Mouse (Mus musculus) layer of hippocampus, adult 2 months (tissue): ENCODE data around the gene Ly6g6e. TPM values are rescaled to one million over a fixed set of nuclear protein-coding genes. Genes with fewer than 3 reads are reported as not detected.

Experiments used
- DNase-seq, 2 experiments: peaks; one replicate each; pipeline ENCODE4 v3.0.0; 2022; ENCODE audit warnings: low spot score in 2 of 2
- H3K27ac ChIP-seq: fragments of 200-600 bp; 2 replicates; pipeline ENCODE4 v1.8.1; 2022
- H3K4me3 ChIP-seq: fragments of 200-600 bp; 2 replicates; pipeline ENCODE4 v1.8.1; 2022; ENCODE audit warnings: mild to moderate bottlenecking
- CTCF ChIP-seq: fragments of 200-600 bp; conservative IDR thresholded peaks from 2 replicates; pipeline ENCODE4 v1.8.1; 2022; ENCODE audit warnings: antibody characterized with exemption, mild to moderate bottlenecking, moderate library complexity
- total RNA-seq, 2 experiments: library from RNA; stranded (reverse); gene quantifications; 2 replicates each; pipeline ENCODE4 v1.2.3; 2021

The Ly6g6e gene
- total RNA-seq, 2 experiments from 2014 or later = 2.5 to 3.5 TPM

DNA sequence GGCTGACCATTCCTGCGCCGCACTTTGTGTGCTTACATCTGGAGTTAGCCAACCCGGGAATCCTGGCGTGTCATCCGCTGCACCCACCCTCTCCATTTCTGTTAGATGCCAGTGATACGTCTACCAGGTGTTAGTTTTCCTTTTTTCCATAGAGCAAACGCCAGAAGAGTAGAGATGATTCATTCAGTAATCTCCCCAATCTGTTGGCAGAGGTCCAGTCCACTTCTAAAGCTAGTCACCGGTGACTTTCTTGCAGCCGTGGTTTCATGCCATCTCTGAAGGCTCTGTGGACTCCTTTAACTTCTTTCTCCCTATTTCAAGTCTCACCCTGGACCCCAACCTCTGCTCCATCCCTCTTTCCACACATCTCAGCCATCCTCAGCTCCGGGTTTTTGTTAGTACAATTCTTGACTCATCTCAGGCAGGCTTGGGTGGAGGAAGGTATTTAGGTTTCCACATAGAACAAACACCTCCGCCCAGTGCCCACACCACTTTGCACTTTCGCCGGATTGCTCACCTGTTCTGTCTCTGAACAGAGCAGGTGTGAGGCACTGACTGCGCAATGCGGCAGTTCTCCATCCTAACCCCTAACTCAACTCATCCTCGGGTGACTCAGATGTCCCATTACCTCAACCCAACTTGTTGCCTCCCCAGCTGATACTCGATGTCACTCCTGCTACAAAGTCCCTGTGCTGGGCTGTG is 8.3 kb upstream of the Ly6g6e start:
- Histone ChIP-seq H3K4me3 (no peak overlapping the region), H3K27ac (no peak overlapping the region)
- TF ChIP-seq CTCF = no peak
- no peak for DNase-seq

DNA sequence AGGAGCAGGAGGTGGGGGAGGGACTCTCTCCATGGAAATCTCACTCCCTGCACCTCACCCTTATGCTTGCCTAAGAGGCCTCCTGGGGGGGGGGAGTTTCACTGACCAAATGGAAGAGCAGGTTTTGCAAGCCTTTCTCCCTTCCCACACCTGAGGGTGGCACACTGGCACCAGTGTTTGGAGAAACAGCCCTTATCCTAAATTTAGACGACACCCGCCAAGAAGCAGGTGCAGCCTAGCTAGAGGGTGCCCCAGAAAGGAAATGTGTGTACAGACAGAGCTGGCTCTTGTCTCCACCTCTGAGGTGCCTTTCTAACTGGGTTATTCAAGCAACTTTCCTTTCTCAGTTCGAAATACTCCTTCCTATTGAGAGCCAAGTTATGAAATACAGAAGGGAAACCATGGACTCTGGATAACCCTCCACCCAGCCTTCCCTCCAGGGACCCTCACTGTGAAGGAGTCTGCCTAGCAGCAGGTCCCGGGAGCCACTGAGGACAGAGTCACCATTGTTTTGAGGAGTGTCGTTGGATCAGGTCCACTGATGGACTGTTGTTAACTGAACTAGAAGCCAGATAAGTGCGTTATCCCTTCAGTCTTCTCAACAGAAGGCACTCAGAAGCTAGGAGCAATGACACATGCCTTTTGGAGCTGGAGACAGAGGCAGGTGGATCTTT is 6.0 kb upstream of the Ly6g6e start:
- no peak for DNase-seq
- Histone ChIP-seq H3K27ac (no peak overlapping the region), H3K4me3 (no peak overlapping the region)
- no peak for TF ChIP-seq CTCF

DNA sequence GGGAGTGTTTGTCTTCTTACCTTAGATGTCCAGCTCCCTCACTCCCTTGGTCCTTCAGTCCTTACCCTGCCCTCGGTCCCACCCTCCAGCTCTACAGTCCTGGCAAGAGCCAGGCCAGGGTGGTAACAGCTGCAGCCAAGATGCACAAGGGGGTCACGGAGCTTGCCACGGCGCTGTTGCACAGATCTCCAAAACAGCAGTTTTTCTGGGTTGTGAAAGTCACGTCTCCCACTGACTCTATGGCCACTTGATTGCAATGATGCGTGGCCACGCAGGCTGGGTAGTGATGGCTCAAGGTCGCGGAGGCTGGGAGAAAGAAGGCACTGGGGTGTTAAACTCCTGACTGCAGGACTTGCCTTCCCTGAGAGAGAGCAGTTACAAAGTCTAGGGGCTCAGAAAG is 5.2 kb upstream of the Ly6g6e start:
- no peak for DNase-seq
- Histone ChIP-seq H3K27ac (no peak overlapping the region), H3K4me3 (no peak overlapping the region)
- no peak for TF ChIP-seq CTCF

DNA sequence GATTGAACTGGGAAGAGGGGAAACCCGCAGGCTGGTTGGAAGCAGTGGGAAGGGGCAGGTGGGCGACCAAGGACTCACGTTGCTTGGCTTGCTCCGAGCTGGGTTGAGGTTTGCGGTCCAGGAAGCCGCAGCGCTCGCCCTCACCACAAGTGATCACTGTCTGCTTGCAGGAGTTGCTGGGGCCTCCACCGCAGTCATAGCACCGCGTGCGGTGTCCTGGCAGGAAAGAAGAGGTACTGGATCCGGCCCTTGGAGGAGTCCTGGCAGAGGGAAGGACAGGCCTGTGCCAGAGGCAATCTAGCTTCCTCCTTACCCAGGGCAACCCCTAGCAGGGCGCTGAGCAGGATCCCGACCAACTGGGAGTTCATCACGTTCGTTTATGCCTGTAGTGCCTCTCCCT is 2.6 kb upstream of the Ly6g6e start:
- DNase-seq = no peak
- no peak overlapping the region for H3K4me3 ChIP-seq
- no peak for TF ChIP-seq CTCF
- no peak overlapping the region for H3K27ac ChIP-seq

DNA sequence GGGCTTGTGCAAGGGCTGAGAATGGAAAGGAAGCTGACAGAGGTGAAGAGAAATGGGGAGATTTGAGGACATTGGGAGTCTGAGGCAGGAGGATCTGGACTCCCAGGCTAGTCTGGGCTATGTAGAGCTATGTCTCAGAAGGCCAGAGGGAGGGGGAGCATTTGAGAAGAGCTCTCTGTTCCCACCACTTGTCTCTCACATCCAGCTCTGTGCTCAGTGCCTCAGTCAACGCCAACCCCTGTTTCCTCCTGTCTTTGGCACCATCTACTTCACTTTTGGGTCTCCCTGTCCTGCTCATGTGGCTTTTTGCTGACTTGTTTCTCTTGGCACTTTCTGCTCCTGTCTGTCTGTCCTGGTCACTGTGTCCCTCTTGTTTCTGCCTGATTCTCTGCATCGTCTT is 583 bp downstream of the Ly6g6e start:
- peak overlapping the region; percentile 43; the same call in 1 of the 2 replicates for H3K4me3 ChIP-seq

DNA sequence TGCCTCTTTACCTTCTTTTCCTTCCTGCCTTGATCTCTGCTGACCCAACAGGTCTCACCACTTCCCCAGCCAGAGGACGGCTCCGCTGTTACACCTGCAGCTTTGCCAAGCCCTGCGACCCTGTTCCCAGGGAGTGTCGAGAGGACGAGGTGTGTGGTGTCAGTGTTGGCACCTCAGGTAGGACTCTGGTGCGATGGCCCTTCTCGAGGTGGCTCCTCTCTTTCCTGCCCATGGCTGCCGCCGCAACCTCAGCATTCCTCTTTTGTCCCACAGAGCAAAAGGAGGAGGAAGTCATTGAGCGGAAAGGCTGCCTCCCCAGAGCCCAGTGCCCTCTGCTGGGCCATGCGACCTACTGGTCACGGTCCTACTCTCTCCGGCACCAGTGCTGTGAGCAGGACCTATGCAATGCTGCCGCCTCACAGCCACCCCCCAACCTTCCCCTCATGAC is 1.1 kb downstream of the Ly6g6e start, which contains the start of gene Ly6g6d:
Ly6g6d (minus strand) TSS at position 280 of the 448 bp plus-strand sequence.
- peak; percentile 66 for TF ChIP-seq CTCF
- H3K27ac ChIP-seq = peak within 1 kb of the TSS; percentile 43; the same call in 1 of the 2 replicates
- no peak for DNase-seq
- peak within 1 kb of the TSS; percentile 43 for H3K4me3 ChIP-seq

More for the DNA sequence above, 583 bp downstream of the Ly6g6e start:
- no peak for TF ChIP-seq CTCF
- peak overlapping the region; percentile 43; the same call in 1 of the 2 replicates for H3K27ac ChIP-seq
- DNase-seq = no peak

DNA sequence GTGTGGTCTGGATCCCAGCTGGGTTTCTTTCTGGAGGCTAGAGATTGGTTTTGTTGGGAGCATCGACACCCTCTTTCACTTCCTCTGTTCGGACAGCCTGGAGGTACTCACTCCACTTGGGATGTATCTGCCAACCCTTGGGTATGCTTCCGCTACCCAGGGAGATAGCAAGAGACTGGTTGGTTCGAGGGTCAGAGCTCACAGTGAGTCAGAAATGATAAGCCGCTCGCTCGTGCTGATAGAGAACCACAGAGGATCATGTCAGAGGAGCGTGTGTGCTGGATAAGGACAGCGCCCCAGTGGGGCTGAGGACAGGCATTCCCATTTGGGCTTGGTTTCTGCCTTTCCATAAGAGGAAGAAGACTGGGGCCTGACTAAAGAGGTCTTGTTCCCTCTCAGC is 3.1 kb downstream of the Ly6g6e start:
- Histone ChIP-seq H3K4me3 (no peak overlapping the region), H3K27ac (peak overlapping the region; percentile 62; the same call in 1 of the 2 replicates)
- no peak for TF ChIP-seq CTCF
- DNase-seq = no peak

DNA sequence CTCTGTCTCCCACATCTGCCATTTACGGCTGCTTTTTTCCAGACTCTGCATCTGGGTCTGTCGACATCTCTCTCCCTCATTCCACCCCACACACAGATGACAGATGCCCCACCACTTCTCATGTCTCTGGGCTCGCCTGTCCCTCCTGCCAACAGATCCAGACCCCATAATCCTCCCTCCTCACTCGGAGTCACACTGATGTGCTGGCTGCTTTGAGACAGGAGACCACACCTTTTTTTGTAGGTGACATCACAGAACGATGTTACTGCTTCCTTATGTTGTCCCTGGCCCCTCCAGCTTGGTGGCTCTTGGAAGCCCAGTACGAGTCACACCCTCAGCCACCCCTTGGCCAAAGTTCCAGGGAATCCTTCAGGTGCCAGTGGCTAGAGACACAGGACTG is 3.5 kb downstream of the Ly6g6e start:
- no peak for TF ChIP-seq CTCF
- Histone ChIP-seq H3K4me3 (no peak overlapping the region), H3K27ac (peak overlapping the region; percentile 62; the same call in 1 of the 2 replicates)
- DNase-seq = no peak

DNA sequence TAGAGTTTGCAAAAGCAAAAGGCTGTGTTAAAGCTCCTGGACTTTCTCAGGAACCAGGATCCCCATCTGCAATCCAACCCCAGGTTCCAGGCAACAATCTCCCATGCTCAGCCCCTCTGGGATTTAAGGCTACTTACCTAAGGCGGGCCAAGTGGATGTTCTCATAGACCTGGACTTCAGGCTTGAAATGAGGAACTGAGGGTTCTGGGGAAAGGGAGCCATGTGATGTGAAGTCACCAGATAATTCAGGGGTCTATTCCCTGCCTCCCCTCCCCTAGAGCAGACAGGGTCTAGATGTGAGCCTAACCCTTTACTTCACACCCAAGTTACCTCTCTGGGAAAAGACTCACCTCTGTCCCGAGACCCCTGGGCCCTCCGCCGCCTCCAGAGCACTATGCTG is 4.0 kb downstream of the Ly6g6e start:
- no peak for DNase-seq
- Histone ChIP-seq H3K4me3 (no peak overlapping the region), H3K27ac (peak overlapping the region; percentile 62; the same call in 1 of the 2 replicates)
- no peak for TF ChIP-seq CTCF

DNA sequence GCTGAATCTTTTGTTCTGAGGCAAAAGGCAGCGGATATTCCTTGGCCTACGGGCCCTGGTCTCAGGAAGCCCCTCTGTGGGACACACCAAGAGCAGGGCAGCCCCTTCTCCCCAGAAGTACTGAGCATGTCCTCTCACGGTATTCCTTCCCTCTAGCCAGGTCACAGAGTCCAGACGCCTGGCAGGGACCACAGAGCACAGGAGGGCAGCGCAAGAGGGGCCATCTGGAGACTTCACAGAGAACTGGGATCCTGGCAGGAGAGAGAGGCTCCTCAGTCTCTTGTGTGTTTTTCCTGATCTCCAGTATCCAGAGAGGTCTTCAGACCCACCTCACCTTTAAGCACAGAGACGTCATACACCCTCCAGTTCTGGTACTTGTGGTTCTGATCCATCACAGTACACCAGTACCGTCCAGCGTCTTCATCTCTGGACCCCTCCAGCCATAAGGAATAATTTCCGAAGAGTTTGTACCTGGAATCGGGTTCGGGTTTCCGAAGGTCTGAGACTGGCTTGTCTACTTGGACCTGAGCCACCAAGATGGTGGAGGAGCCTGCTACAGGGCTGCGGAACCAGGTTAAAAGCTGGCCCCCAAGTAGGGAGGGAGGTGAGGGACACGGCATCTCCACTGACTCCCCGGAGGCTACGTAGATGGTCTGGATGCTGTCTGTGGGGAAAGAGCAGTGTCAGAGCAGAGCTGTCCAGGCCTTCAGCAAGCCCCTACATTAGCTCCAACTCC is 6.3 kb downstream of the Ly6g6e start:
- Histone ChIP-seq H3K4me3 (no peak overlapping the region), H3K27ac (no peak overlapping the region)
- no peak for TF ChIP-seq CTCF

DNA sequence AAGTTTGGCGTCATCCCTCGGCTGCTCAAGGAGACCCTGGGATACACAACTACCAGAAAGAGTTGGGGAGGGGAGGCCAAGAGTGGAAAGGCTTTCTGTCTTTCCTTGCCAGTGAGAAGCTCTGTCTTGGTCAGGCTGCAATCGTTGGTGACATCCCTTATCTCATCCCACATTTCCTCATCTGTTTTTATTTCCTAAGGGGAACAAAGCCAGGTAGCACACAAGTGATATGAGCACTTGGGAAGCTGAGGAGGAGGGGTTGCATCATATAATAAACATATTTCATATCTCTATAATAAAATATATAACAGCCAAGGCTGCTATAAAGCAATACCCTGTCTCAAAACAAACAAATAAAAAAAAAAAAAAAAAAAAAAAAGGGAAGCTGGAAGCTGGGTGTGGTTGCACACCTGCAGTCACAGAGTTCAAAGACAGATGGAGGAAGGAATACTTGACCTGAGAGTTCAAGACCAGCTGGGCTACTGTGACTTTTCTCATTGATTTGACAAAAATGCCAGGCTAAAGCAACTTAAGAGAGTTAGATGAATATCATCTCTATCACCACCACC is 7.3 kb downstream of the Ly6g6e start:
- Histone ChIP-seq H3K4me3 (no peak overlapping the region), H3K27ac (no peak overlapping the region)
- TF ChIP-seq CTCF = no peak
- DNase-seq = no peak

More for the DNA sequence above, 6.3 kb downstream of the Ly6g6e start:
- no peak for DNase-seq

DNA sequence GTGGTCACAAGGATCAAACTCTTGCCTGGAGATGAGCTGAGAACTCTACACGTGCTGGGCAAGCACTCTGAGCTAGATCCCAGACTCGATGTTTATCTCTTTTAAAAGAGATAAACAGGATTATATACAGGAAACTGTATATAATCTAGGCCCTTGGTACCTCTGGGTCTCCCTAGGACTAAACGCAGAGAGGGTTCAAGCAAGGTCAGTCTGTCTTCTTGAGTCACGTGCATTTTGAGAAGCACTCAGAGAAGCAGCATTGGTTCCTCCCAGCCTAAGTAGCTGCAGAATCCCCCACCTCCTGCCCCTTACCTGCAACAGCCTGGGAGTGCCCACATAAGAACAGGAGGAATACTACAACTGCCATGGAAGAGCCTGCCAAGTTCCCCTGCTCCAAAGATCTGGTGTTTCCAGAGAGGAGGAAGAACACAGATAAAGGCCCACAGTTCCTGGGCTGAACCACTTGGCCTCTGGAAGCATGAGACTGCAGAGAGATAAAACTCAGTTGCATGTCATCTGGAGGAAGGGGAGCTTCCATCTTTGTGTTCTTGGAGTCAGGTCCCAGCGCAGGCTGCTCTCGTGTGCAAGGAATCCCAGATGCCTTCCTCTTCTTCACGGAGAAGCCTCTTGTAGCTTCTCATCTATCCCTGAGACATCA is 8.6 kb downstream of the Ly6g6e start, which contains the start of gene Ly6g6f:
Ly6g6f (minus strand) TSS at position 403 of the 658 bp plus-strand sequence.
- no peak within 1 kb of the TSS for H3K27ac ChIP-seq
- DNase-seq = no peak
- no peak within 1 kb of the TSS for H3K4me3 ChIP-seq
- TF ChIP-seq CTCF = no peak
